Mouse (Mus musculus) limb, embryonic 12.5 days (tissue): ENCODE measurements around the gene Rnaset2a. TPM values are rescaled to one million over a fixed set of nuclear protein-coding genes. Genes with fewer than 3 reads are reported as not detected.
"Not testable (repeated sequence)": the region's sequence is repeated elsewhere in the genome, so short reads cannot be mapped to it uniquely, and the experiment has no call there.

Source experiments
- ATAC-seq: fragments of 200-750 bp; cut with Nextera tagmentation; 2 replicates; pipeline ENCODE4 v1.8.0; 2017; ENCODE audit warnings: low read depth, moderate TSS enrichment; ENCODE audit not compliant: insufficient number of reproducible peaks, insufficient read depth, low FRiP score, low TSS enrichment
- H3K27ac ChIP-seq: fragments of 300-500 bp; sonication (generic); 2 replicates; pipeline ENCODE4 v1.5.1; 2016; ENCODE audit warnings: mild to moderate bottlenecking, moderate library complexity
- H3K27me3 ChIP-seq: fragments of 300-500 bp; sonication (generic); 2 replicates; pipeline ENCODE4 v1.6.1; 2016; ENCODE audit warnings: mild to moderate bottlenecking, moderate library complexity
- H3K36me3 ChIP-seq: fragments of 300-500 bp; sonication (generic); 2 replicates; pipeline ENCODE4 v1.6.1; 2016; ENCODE audit warnings: mild to moderate bottlenecking, moderate library complexity
- H3K4me1 ChIP-seq: fragments of 300-500 bp; sonication (generic); replicated peaks from 2 replicates; pipeline ENCODE4 v1.6.1; 2016
- H3K4me2 ChIP-seq: fragments of 300-500 bp; sonication (generic); 2 replicates; pipeline ENCODE4 v1.6.1; 2016; ENCODE audit warnings: mild to moderate bottlenecking, moderate library complexity
- H3K4me3 ChIP-seq: fragments of 300-500 bp; sonication (generic); replicated peaks from 2 replicates; pipeline ENCODE4 v1.5.1; 2016; ENCODE audit warnings: mild to moderate bottlenecking
- H3K9ac ChIP-seq: fragments of 300-500 bp; sonication (generic); replicated peaks from 2 replicates; pipeline ENCODE4 v1.6.1; 2016; ENCODE audit warnings: mild to moderate bottlenecking, moderate library complexity
- H3K9me3 ChIP-seq: fragments of 300-500 bp; sonication (generic); 2 replicates; pipeline ENCODE4 v1.6.1; 2016; ENCODE audit warnings: mild to moderate bottlenecking, moderate library complexity
- WGBS: fragments of 180-500 bp; shearing (Covaris S2); methylation state at CpG from one replicate; pipeline ENCODE4 v1.1.7; 2016; 5-methylcytosine and 5-hydroxymethylcytosine counted together
- polyA plus RNA-seq: library from polyadenylated mRNA; unstranded; fragments of >200 nt; fragmentation: Nextera tagmentation; extraction: Ambion mirVana; gene quantifications from 2 replicates; pipeline ENCODE4 v1.2.1, GENCODE M21; 2016

Gene Rnaset2a
- polyA plus RNA-seq, 1 experiment from 2014 or later = 21.4 TPM

- WGBS = under 1% methylated on average over 11 of the region's 11 CpGs
- H3K27me3 ChIP-seq, H3K27ac ChIP-seq, H3K9ac ChIP-seq, ATAC-seq, H3K4me1 ChIP-seq, H3K9me3 ChIP-seq: not testable (repeated sequence)
- Histone ChIP-seq H3K36me3 (peaks cover 21% of the 10 kb centered on the region), H3K4me2 (peak overlapping the region; percentile 50), H3K4me3 (peak overlapping the region; percentile 51)
These were observed 18.1 kb upstream of the Rnaset2a start for GRCm38 (mm10) chr17:8165977-8166376.

GRCm38 (mm10) chr17:8165608-8165945 is 17.7 kb upstream of the Rnaset2a start:
- peak overlapping the region; percentile 52; the same call in 1 of the 2 replicates for H3K9ac ChIP-seq
- peak overlapping the region; percentile 50 for H3K4me2 ChIP-seq
- H3K27ac ChIP-seq = 0 out of 2 replicates have a peak overlapping the region, but pooled peaks have one; percentile 56
- not testable (repeated sequence) for H3K4me1 ChIP-seq, H3K27me3 ChIP-seq, ATAC-seq, H3K9me3 ChIP-seq
- under 1% methylated on average over 38 of the region's 42 CpGs for WGBS
- peak overlapping the region; percentile 51 for H3K4me3 ChIP-seq
- peaks cover 17% of the 10 kb centered on the region for H3K36me3 ChIP-seq

GRCm38 (mm10) chr17:8164701-8165607 is 17.1 kb upstream of the Rnaset2a start, which contains the start of gene Fgfr1op:
Gene Fgfr1op (plus strand): TSS chr17:8165501.
- H3K27ac ChIP-seq = 0 out of 2 replicates have a peak within 1 kb of the TSS, but pooled peaks have one; percentile 56
- not testable (repeated sequence) for H3K9me3 ChIP-seq, H3K27me3 ChIP-seq, H3K4me1 ChIP-seq
- H3K9ac ChIP-seq = peak within 1 kb of the TSS; percentile 52; the same call in 1 of the 2 replicates
- ATAC-seq = peak; percentile 97
- 1% methylated on average over 22 of the region's 55 CpGs for WGBS
- peak within 1 kb of the TSS; percentile 51 for H3K4me3 ChIP-seq
- peak within 1 kb of the TSS; percentile 50 for H3K4me2 ChIP-seq
- peaks cover 11% of the 10 kb centered on the region for H3K36me3 ChIP-seq

- not testable (repeated sequence) for H3K27me3 ChIP-seq, H3K4me3 ChIP-seq, ATAC-seq, H3K36me3 ChIP-seq, H3K9ac ChIP-seq, H3K9me3 ChIP-seq, H3K4me1 ChIP-seq, H3K27ac ChIP-seq, H3K4me2 ChIP-seq
- 49% methylated on average over 3 of the region's 3 CpGs for WGBS
These were observed 13.1 kb upstream of the Rnaset2a start for GRCm38 (mm10) chr17:8160969-8161368.

GRCm38 (mm10) chr17:8158627-8159026 is 10.7 kb upstream of the Rnaset2a start:
- not testable (repeated sequence) for ATAC-seq, H3K9me3 ChIP-seq, H3K27me3 ChIP-seq, H3K27ac ChIP-seq, H3K36me3 ChIP-seq, H3K4me1 ChIP-seq, H3K4me3 ChIP-seq, H3K4me2 ChIP-seq, H3K9ac ChIP-seq
- WGBS = no CpG with 5 or more reads among the region's 1 CpGs

- WGBS = 100% methylated on average over 1 of the region's 8 CpGs
- not testable (repeated sequence) for H3K36me3 ChIP-seq, H3K9ac ChIP-seq, H3K4me1 ChIP-seq, ATAC-seq, H3K4me3 ChIP-seq, H3K4me2 ChIP-seq, H3K27ac ChIP-seq, H3K9me3 ChIP-seq, H3K27me3 ChIP-seq
These were observed 8.1 kb upstream of the Rnaset2a start for GRCm38 (mm10) chr17:8155982-8156381.

GRCm38 (mm10) chr17:8155010-8155409 is 7.1 kb upstream of the Rnaset2a start:
- H3K9ac ChIP-seq, H3K27ac ChIP-seq, ATAC-seq, H3K4me2 ChIP-seq, H3K4me3 ChIP-seq, H3K4me1 ChIP-seq, H3K27me3 ChIP-seq, H3K9me3 ChIP-seq, H3K36me3 ChIP-seq: not testable (repeated sequence)
- 78% methylated on average over 7 of the region's 7 CpGs for WGBS

GRCm38 (mm10) chr17:8146931-8147330 is 966 bp downstream of the Rnaset2a start:
- peak overlapping the region; percentile 63; the same call in 1 of the 2 replicates for H3K9ac ChIP-seq
- peak overlapping the region; percentile 52 for H3K4me3 ChIP-seq
- H3K9me3 ChIP-seq, H3K27ac ChIP-seq, H3K36me3 ChIP-seq, H3K4me1 ChIP-seq, H3K27me3 ChIP-seq: not testable (repeated sequence)
- H3K4me2 ChIP-seq = peak overlapping the region; percentile 53
- WGBS = 18% methylated on average over 5 of the region's 5 CpGs
- ATAC-seq = peak; percentile 14; the same call in 1 of the 2 replicates

- 45% methylated on average over 10 of the region's 14 CpGs for WGBS
- H3K36me3 ChIP-seq, H3K27me3 ChIP-seq, H3K4me1 ChIP-seq, H3K4me2 ChIP-seq, H3K9me3 ChIP-seq, H3K9ac ChIP-seq, H3K27ac ChIP-seq, H3K4me3 ChIP-seq, ATAC-seq: not testable (repeated sequence)
These were observed 3.9 kb downstream of the Rnaset2a start for GRCm38 (mm10) chr17:8143802-8144673.

GRCm38 (mm10) chr17:8140210-8140609 is 7.7 kb downstream of the Rnaset2a start:
- H3K36me3 ChIP-seq, H3K9ac ChIP-seq, H3K9me3 ChIP-seq, H3K27ac ChIP-seq, H3K27me3 ChIP-seq, ATAC-seq, H3K4me2 ChIP-seq, H3K4me3 ChIP-seq, H3K4me1 ChIP-seq: not testable (repeated sequence)
- 92% methylated on average over 3 of the region's 3 CpGs for WGBS

GRCm38 (mm10) chr17:8138116-8138515 is 9.8 kb downstream of the Rnaset2a start:
- not testable (repeated sequence) for H3K27ac ChIP-seq, H3K4me3 ChIP-seq, H3K9me3 ChIP-seq, H3K27me3 ChIP-seq, H3K4me2 ChIP-seq, ATAC-seq, H3K4me1 ChIP-seq, H3K9ac ChIP-seq, H3K36me3 ChIP-seq
- 98% methylated on average over 5 of the region's 5 CpGs for WGBS
